Mouse (Mus musculus) small intestine, adult 2 months (tissue): ENCODE measurements around the gene Cbx4.

ENCODE experiments used
- CTCF ChIP-seq: fragments of 200-500 bp; IDR thresholded peaks from 2 replicates; pipeline ENCODE4 v1.5.1; 2012; ENCODE audit warnings: low read depth, mild to moderate bottlenecking, control low read depth, inconsistent platforms, low read length, moderate library complexity, mixed read lengths; ENCODE audit not compliant: insufficient replicate concordance, insufficient read length; ENCODE audit errors: extremely low read depth
- POLR2A ChIP-seq: fragments of 200-500 bp; IDR thresholded peaks from 2 replicates; pipeline ENCODE4 v1.6.1; 2012; ENCODE audit warnings: low read depth, mild to moderate bottlenecking, control low read depth, inconsistent platforms, low read length, moderate library complexity

DNA sequence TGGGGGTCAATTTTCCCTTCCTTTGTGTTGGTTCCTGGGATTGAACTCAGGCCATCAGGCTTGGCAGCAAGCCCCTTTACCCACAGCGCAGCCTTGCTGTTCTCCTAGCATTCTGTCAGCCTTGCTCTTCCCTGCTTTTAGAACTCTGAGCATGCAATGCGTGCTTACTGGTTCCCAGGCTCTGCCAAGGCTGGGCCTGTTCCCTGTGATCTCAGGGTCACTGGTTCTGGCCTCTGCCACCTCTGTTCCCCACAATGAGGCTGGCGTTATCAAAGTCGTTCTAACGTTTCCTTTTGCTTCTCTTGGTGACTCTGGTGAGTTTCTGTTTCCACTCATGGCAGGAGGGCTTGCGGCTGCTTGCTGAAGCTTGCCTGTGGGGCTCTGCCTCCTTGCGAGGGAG, 31.9 kb upstream of the Cbx4 start:
- TF ChIP-seq CTCF (no peak), POLR2A (no peak)
